Mouse (Mus musculus): ENCODE data around the gene Scn3a. TPM values are rescaled to one million over a fixed set of nuclear protein-coding genes. Genes with fewer than 3 reads are reported as not detected.
A peak's percentile ranks its signal among the peaks of the same experiment; 100 is the strongest.

Gene Scn3a
- 66.5 and 74.9 TPM in 2 replicates for polyA plus RNA-seq (2014; fragmentation: Nextera tagmentation; extraction: Ambion mirVana)

- DNase-seq (ENCODE audit: low spot score) (peak; percentile 89), ATAC-seq (ENCODE audit: low FRiP score) (peak; percentile 74)
- H3K27me3 ChIP-seq (ENCODE audit: control insufficient read depth, insufficient read depth, low read length): no peaks in the 10 kb centered on the region
- H3K9ac ChIP-seq: peak within 1 kb of the TSS; percentile 90
- no peaks in the 10 kb centered on the region for H3K36me3 ChIP-seq (replicated peaks; ENCODE audit: control insufficient read depth, insufficient read depth)
- peaks cover 25% of the 10 kb centered on the region for H3K4me1 ChIP-seq (replicated peaks; ENCODE audit: control insufficient read depth, insufficient read depth, low read length)
- peak within 1 kb of the TSS; percentile 97 for H3K27ac ChIP-seq
- peak within 1 kb of the TSS; percentile 59 for H3K4me2 ChIP-seq (replicated peaks)
- WGBS: 11% methylated on average over 16 of the region's 16 CpGs
- H3K4me3 ChIP-seq (replicated peaks; ENCODE audit: low read length): peak within 1 kb of the TSS; percentile 58
- no peaks in the 10 kb centered on the region for H3K9me3 ChIP-seq (ENCODE audit: control insufficient read depth, low read length)
Observed at GRCm38 (mm10) chr2:65566793-65567787, at the start of gene Scn3a. Scn3a (minus strand) TSS chr2:65567627.

DNA sequence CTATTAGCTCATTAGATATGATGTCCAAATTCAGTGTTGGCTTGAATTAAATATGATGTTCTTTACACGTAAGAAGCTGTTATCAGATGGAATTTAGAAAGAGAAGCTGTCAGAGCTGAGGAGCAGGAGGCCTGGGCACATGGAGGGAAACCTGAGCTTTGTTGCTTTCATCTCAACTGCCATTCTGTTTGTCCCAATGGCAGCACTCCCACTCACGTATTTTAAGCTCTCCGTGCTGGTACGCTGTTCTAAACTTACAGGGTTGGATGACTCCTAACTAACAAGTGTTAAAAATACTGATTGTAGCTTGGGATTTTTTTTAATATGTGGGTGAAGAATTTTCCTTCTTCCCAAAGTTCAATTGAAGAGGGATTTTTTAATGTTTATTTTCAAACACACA is 44.5 kb upstream of the Scn3a start:
- Histone ChIP-seq H3K4me1 (replicated peaks; ENCODE audit: control insufficient read depth, insufficient read depth, low read length) (no peaks in the 10 kb centered on the region), H3K27ac (no peak overlapping the region), H3K9me3 (ENCODE audit: control insufficient read depth, low read length) (no peaks in the 10 kb centered on the region), H3K36me3 (replicated peaks; ENCODE audit: control insufficient read depth, insufficient read depth) (no peaks in the 10 kb centered on the region), H3K4me3 (replicated peaks; ENCODE audit: low read length) (no peak overlapping the region), H3K4me2 (replicated peaks) (no peak overlapping the region), H3K9ac (no peak overlapping the region), H3K27me3 (ENCODE audit: control insufficient read depth, insufficient read depth, low read length) (no peaks in the 10 kb centered on the region)
- ATAC-seq (ENCODE audit: low FRiP score): no peak
- 85% methylated on average over 4 of the region's 4 CpGs for WGBS
- no peak for DNase-seq (ENCODE audit: low spot score)

DNA sequence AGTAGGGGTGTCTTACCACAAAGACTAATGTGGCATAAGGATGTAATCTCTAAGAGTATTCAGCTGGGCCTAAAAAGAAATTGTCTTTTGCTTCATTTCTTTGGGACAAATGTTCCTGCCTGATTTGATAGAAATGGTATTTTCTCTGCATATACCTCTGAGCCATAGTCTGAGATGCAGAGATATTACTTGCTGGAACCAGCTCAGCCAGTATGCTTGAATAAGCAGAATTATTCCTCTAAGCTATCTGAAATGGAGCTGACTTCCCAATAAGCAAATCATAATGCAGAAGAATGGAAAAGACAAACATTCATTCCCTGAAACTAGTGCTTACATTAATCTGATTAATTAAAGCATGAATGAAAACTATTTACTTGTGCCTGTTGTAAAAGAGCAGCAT is 40.4 kb upstream of the Scn3a start:
- Histone ChIP-seq H3K4me3 (replicated peaks; ENCODE audit: low read length) (no peak overlapping the region), H3K9me3 (ENCODE audit: control insufficient read depth, low read length) (no peaks in the 10 kb centered on the region), H3K4me1 (replicated peaks; ENCODE audit: control insufficient read depth, insufficient read depth, low read length) (no peaks in the 10 kb centered on the region), H3K27ac (no peak overlapping the region), H3K4me2 (replicated peaks) (no peak overlapping the region), H3K36me3 (replicated peaks; ENCODE audit: control insufficient read depth, insufficient read depth) (no peaks in the 10 kb centered on the region), H3K9ac (no peak overlapping the region), H3K27me3 (ENCODE audit: control insufficient read depth, insufficient read depth, low read length) (no peaks in the 10 kb centered on the region)
- DNase-seq (ENCODE audit: low spot score) (no peak), ATAC-seq (ENCODE audit: low FRiP score) (no peak)

- 86% methylated on average over 5 of the region's 5 CpGs for WGBS
Observed at GRCm38 (mm10) chr2:65587679-65588078, 20.3 kb upstream of the Scn3a start.

DNA sequence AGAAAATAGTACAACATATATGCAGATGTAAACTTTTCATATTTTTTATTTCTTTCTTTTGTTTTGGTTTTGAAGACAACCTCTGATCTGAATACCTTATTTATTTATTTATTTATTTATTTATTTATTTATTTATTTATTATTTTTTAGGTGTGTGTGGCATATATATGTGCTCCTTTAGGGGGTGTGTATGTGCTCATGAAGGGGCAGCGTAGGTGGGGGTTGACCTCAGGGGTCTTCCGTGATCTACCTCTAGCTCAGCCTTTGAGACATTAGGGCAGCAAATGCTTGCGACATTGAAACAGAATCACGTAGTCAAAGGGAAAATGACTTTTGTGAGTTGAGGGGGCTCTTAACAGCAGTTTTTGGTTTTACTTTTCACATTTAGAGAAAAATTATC is 498 bp upstream of the Scn3a start:
- no peaks in the 10 kb centered on the region for H3K36me3 ChIP-seq (replicated peaks; ENCODE audit: control insufficient read depth, insufficient read depth)
- 0 out of 2 replicates have a peak, but pooled peaks have one; percentile 25 for ATAC-seq (ENCODE audit: low FRiP score)
- no peaks in the 10 kb centered on the region for H3K9me3 ChIP-seq (ENCODE audit: control insufficient read depth, low read length)
- peak overlapping the region; percentile 35; the same call in 1 of the 2 replicates for H3K4me2 ChIP-seq (replicated peaks)
- no peak overlapping the region for H3K9ac ChIP-seq
- no peak overlapping the region for H3K27ac ChIP-seq
- H3K4me3 ChIP-seq (replicated peaks; ENCODE audit: low read length): no peak overlapping the region
- H3K4me1 ChIP-seq (replicated peaks; ENCODE audit: control insufficient read depth, insufficient read depth, low read length): peaks cover 25% of the 10 kb centered on the region
- H3K27me3 ChIP-seq (ENCODE audit: control insufficient read depth, insufficient read depth, low read length): no peaks in the 10 kb centered on the region
- 84% methylated on average over 4 of the region's 4 CpGs for WGBS
- DNase-seq (ENCODE audit: low spot score): no peak

More at GRCm38 (mm10) chr2:65587679-65588078, 20.3 kb upstream of the Scn3a start:
- H3K4me3 ChIP-seq (replicated peaks; ENCODE audit: low read length): no peak overlapping the region
- H3K9me3 ChIP-seq (ENCODE audit: control insufficient read depth, low read length): no peaks in the 10 kb centered on the region
- no peaks in the 10 kb centered on the region for H3K36me3 ChIP-seq (replicated peaks; ENCODE audit: control insufficient read depth, insufficient read depth)
- no peaks in the 10 kb centered on the region for H3K27me3 ChIP-seq (ENCODE audit: control insufficient read depth, insufficient read depth, low read length)
- no peak overlapping the region for H3K27ac ChIP-seq
- ATAC-seq (ENCODE audit: low FRiP score) (no peak), DNase-seq (ENCODE audit: low spot score) (no peak)
- H3K9ac ChIP-seq: no peak overlapping the region
- H3K4me1 ChIP-seq (replicated peaks; ENCODE audit: control insufficient read depth, insufficient read depth, low read length): no peaks in the 10 kb centered on the region
- no peak overlapping the region for H3K4me2 ChIP-seq (replicated peaks)

DNA sequence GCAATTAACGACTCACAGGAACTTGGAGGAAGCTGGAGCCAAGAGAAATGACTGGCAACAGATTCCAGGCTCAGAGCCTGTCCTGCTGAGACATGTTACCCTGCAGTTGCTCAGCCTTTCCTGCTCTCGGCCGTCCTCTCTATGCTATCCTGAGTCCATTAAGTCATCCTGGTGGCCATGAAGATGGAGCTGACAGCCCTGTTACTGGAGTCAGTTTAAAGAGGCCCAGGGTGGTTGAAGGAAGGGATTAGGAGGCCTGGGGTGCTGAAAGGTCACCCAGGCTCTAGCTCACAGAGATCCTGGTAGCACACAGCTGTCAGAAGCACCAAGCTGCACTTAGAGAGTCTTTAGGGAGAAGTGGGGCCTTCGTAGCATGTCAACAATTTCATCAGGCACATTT is 3.5 kb downstream of the Scn3a start:
- peak overlapping the region; percentile 58 for H3K4me3 ChIP-seq (replicated peaks; ENCODE audit: low read length)
- 51% methylated on average over 4 of the region's 4 CpGs for WGBS
- no peak overlapping the region for H3K27ac ChIP-seq
- H3K9me3 ChIP-seq (ENCODE audit: control insufficient read depth, low read length): no peaks in the 10 kb centered on the region
- no peaks in the 10 kb centered on the region for H3K36me3 ChIP-seq (replicated peaks; ENCODE audit: control insufficient read depth, insufficient read depth)
- H3K27me3 ChIP-seq (ENCODE audit: control insufficient read depth, insufficient read depth, low read length): no peaks in the 10 kb centered on the region
- H3K9ac ChIP-seq: peak overlapping the region; percentile 39
- peak overlapping the region; percentile 59 for H3K4me2 ChIP-seq (replicated peaks)
- DNase-seq (ENCODE audit: low spot score) (no peak), ATAC-seq (ENCODE audit: low FRiP score) (no peak)
- H3K4me1 ChIP-seq (replicated peaks; ENCODE audit: control insufficient read depth, insufficient read depth, low read length): peaks cover 25% of the 10 kb centered on the region

DNA sequence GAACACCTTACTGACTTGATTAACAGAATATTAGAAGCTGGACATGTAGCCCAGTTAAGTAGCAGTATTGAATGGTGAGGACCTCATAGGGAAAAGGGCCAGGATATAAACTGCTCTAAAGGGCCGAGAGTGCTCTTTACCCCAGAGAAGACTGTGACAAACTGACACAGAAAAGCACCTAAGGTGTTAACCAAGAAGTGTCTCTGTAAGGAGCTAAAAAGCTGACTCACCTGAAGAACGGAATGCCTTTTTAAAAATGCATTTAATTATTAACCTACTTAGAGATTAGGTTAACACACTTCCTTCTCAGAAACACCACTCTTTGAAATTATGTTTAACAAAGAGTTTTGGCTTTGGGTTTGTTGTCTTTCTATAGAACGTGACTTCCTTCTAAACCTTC is 9.7 kb downstream of the Scn3a start:
- no peak for ATAC-seq (ENCODE audit: low FRiP score)

DNA sequence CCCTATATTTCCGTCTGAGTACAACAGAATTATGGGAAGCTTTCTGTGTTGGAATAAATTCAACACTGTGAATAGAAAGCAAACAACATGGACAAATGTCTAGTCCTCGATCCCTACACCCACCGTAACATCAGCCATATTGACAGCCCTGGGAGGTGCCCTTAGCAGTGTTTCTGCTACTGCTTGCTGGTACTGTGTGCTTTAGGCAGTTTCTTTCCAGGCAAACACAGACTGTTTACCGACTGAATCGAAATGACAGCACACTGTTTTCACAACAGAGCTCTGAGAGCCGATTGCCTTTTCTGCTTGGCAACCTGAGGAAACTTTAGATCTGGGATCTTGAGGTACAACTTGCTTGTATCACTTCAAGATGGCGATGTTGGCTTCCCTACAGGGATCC is 12.8 kb downstream of the Scn3a start:
- Histone ChIP-seq H3K36me3 (replicated peaks; ENCODE audit: control insufficient read depth, insufficient read depth) (0 out of 2 replicates have a peak, but pooled peaks cover 3% of the 10 kb centered on the region), H3K27me3 (ENCODE audit: control insufficient read depth, insufficient read depth, low read length) (no peaks in the 10 kb centered on the region), H3K4me3 (replicated peaks; ENCODE audit: low read length) (no peak overlapping the region), H3K27ac (no peak overlapping the region), H3K4me1 (replicated peaks; ENCODE audit: control insufficient read depth, insufficient read depth, low read length) (peaks cover 26% of the 10 kb centered on the region), H3K9me3 (ENCODE audit: control insufficient read depth, low read length) (no peaks in the 10 kb centered on the region), H3K4me2 (replicated peaks) (no peak overlapping the region), H3K9ac (no peak overlapping the region)
- WGBS: 83% methylated on average over 7 of the region's 7 CpGs
- DNase-seq (ENCODE audit: low spot score) (no peak), ATAC-seq (ENCODE audit: low FRiP score) (no peak)

More for the DNA sequence above, 9.7 kb downstream of the Scn3a start:
- peaks cover 16% of the 10 kb centered on the region; the same call in 1 of the 2 replicates for H3K4me1 ChIP-seq (replicated peaks; ENCODE audit: control insufficient read depth, insufficient read depth, low read length)
- H3K4me2 ChIP-seq (replicated peaks): no peak overlapping the region
- no peak overlapping the region for H3K9ac ChIP-seq
- H3K36me3 ChIP-seq (replicated peaks; ENCODE audit: control insufficient read depth, insufficient read depth): 0 out of 2 replicates have a peak, but pooled peaks cover 3% of the 10 kb centered on the region
- H3K27ac ChIP-seq: no peak overlapping the region
- no peak overlapping the region for H3K4me3 ChIP-seq (replicated peaks; ENCODE audit: low read length)
- 86% methylated on average over 3 of the region's 3 CpGs for WGBS
- no peak for DNase-seq (ENCODE audit: low spot score)
- no peaks in the 10 kb centered on the region for H3K27me3 ChIP-seq (ENCODE audit: control insufficient read depth, insufficient read depth, low read length)
- no peaks in the 10 kb centered on the region for H3K9me3 ChIP-seq (ENCODE audit: control insufficient read depth, low read length)

- WGBS: 85% methylated on average over 3 of the region's 3 CpGs
Observed at GRCm38 (mm10) chr2:65553473-65553872, 14.0 kb downstream of the Scn3a start.

More at GRCm38 (mm10) chr2:65553473-65553872, 14.0 kb downstream of the Scn3a start:
- H3K9ac ChIP-seq: no peak overlapping the region
- DNase-seq (ENCODE audit: low spot score): no peak
- H3K27ac ChIP-seq: peak overlapping the region; percentile 49; the same call in 1 of the 2 replicates
- 0 out of 2 replicates have a peak, but pooled peaks cover 3% of the 10 kb centered on the region for H3K36me3 ChIP-seq (replicated peaks; ENCODE audit: control insufficient read depth, insufficient read depth)
- no peak overlapping the region for H3K4me2 ChIP-seq (replicated peaks)
- H3K9me3 ChIP-seq (ENCODE audit: control insufficient read depth, low read length): no peaks in the 10 kb centered on the region
- H3K27me3 ChIP-seq (ENCODE audit: control insufficient read depth, insufficient read depth, low read length): no peaks in the 10 kb centered on the region
- ATAC-seq (ENCODE audit: low FRiP score): no peak
- peaks cover 35% of the 10 kb centered on the region for H3K4me1 ChIP-seq (replicated peaks; ENCODE audit: control insufficient read depth, insufficient read depth, low read length)
- H3K4me3 ChIP-seq (replicated peaks; ENCODE audit: low read length): no peak overlapping the region
